8 mouse cellular contexts compared by ENCODE assay signal in genomic region chr4:101497336-101497735, GRCm38 (mm10). TPM values are rescaled to one million over a fixed set of nuclear protein-coding genes. Genes with fewer than 3 reads are reported as not detected.
DNase-seq lines count a peak whose midpoint lies in the region; ATAC-seq lines count a peak whose summit lies in the region.

No protein-coding gene starts in this region.

- no peak overlapping the region for H3K27ac ChIP-seq in heart, embryonic 15.5 days
- no peak overlapping the region for H3K27ac ChIP-seq in intestine, embryonic 16.5 days (ENCODE audit: low read length)

- no peak for ATAC-seq in heart, embryonic 15.5 days (replicated peaks; ENCODE audit: insufficient number of reproducible peaks, insufficient read depth, low FRiP score, low read depth)
- no peak; the same call in 1 of the 2 replicates for ATAC-seq in intestine, embryonic 16.5 days
- ATAC-seq in megakaryocyte progenitor cell, adult 5-6 weeks (replicated peaks; ENCODE audit: poor library complexity), result peak; percentile 64
- no peak for ATAC-seq in erythroblast, adult 5-6 weeks (replicated peaks; ENCODE audit: low FRiP score, poor library complexity, severe bottlenecking)

- H3K4me2 ChIP-seq in heart, embryonic 15.5 days, result peak overlapping the region; percentile 99
- H3K4me2 ChIP-seq in intestine, embryonic 16.5 days (ENCODE audit: low read depth, low read length), result peak overlapping the region; percentile 93

- intact Hi-C loops in heart, postnatal 10 days (cut with DNase I), result no loop called here

- WGBS in heart, embryonic 15.5 days, result 4% methylated on average over 14 of the region's 14 CpGs
- 6% methylated on average over 14 of the region's 14 CpGs for WGBS in intestine, embryonic 16.5 days

- peaks cover 16% of the 10 kb centered on the region for H3K4me1 ChIP-seq in heart, embryonic 15.5 days (replicated peaks)
- peaks cover 3% of the 10 kb centered on the region; the same call in 1 of the 2 replicates for H3K4me1 ChIP-seq in intestine, embryonic 16.5 days (ENCODE audit: control insufficient read depth, insufficient read depth, low read length)

- peak overlapping the region; percentile 65 for H3K4me3 ChIP-seq in heart, embryonic 15.5 days
- H3K4me3 ChIP-seq in intestine, embryonic 16.5 days (ENCODE audit: low read length), result peak overlapping the region; percentile 60

- no peak for DNase-seq in heart, postnatal 10 days
- peak; percentile 34 for DNase-seq in ZHBTc4 (ENCODE audit: low read depth, low spot score)
- DNase-seq in embryo, embryonic 11 days, result peak; percentile 41
- no peak for DNase-seq in urinary bladder, adult 18-20 months (ENCODE audit: low spot score in 2 of 2)

- no peak overlapping the region for H3K9ac ChIP-seq in heart, embryonic 15.5 days
- peak overlapping the region; percentile 2; the same call in 1 of the 2 replicates for H3K9ac ChIP-seq in intestine, embryonic 16.5 days (ENCODE audit: low read depth, low read length)

- no peaks in the 10 kb centered on the region for H3K9me3 ChIP-seq in heart, embryonic 15.5 days (replicated peaks)
- no peaks in the 10 kb centered on the region for H3K9me3 ChIP-seq in intestine, embryonic 16.5 days (ENCODE audit: control insufficient read depth, low read length)

- peaks cover 37% of the 10 kb centered on the region for H3K27me3 ChIP-seq in heart, embryonic 15.5 days
- H3K27me3 ChIP-seq in intestine, embryonic 16.5 days (replicated peaks; ENCODE audit: control insufficient read depth, insufficient read depth, low read length), result peaks cover 24% of the 10 kb centered on the region

- no peaks in the 10 kb centered on the region for H3K36me3 ChIP-seq in heart, embryonic 15.5 days
- H3K36me3 ChIP-seq in intestine, embryonic 16.5 days (ENCODE audit: control insufficient read depth, insufficient read depth, low read length), result no peaks in the 10 kb centered on the region

RNA-seq across cellular contexts. Expression of gene Dnajc6, which starts 0.9 kb away (rescaled TPM):
- polyA plus RNA-seq in heart, embryonic 15.5 days (2015; fragmentation: Nextera tagmentation; extraction: Ambion mirVana), result 0.43 and 1.9 TPM in 2 replicates
- total RNA-seq in heart, postnatal 10 days (2021), result under 1 TPM; 0.50 to 0.55 TPM
- 1.1 and 1.3 TPM in 2 replicates for polyA plus RNA-seq in intestine, embryonic 16.5 days (2015; fragmentation: Nextera tagmentation; extraction: Ambion mirVana)
- total RNA-seq in megakaryocyte progenitor cell, adult 5-6 weeks (2015), result 15.7 and 22.1 TPM in 2 replicates
- total RNA-seq in megakaryocyte progenitor cell, adult 5-6 weeks (2017), result 17.6 and 21.6 TPM in 2 replicates
- 6.7 and 8.6 TPM in 2 replicates for total RNA-seq in erythroblast, adult 5-6 weeks (2015; ENCODE audit: low replicate concordance)
- 5.1 and 5.9 TPM in 2 replicates for total RNA-seq in erythroblast, adult 5-6 weeks (2017; ENCODE audit: low replicate concordance)

Comparison
In these comparisons a context has a peak if more than half of its experiments do, and no peak if none do; other contexts are left out.
1. DNase-seq: peak in ZHBTc4 (single experiment) and embryo, embryonic 11 days (single experiment); none in heart, postnatal 10 days (0 of 2) and urinary bladder, adult 18-20 months (0 of 2).